Mouse (Mus musculus) intestine, embryonic 16.5 days (tissue): ENCODE data around the gene Zfp488. TPM values are rescaled to one million over a fixed set of nuclear protein-coding genes. Genes with fewer than 3 reads are reported as not detected.
A peak's percentile ranks its signal among the peaks of the same experiment; 100 is the strongest.

Experiments used
- ATAC-seq: fragments of 200-750 bp; cut with Nextera tagmentation; 2 replicates; pipeline ENCODE4 v1.8.0; 2017; ENCODE audit warnings: moderate TSS enrichment, moderate library complexity
- H3K27ac ChIP-seq: fragments of 300-500 bp; sonication (generic); 2 replicates; pipeline ENCODE4 v1.5.1; 2014; ENCODE audit warnings: mild to moderate bottlenecking, low read length
- H3K27me3 ChIP-seq: fragments of 300-500 bp; sonication (generic); replicated peaks from 2 replicates; pipeline ENCODE4 v1.6.1; 2014; ENCODE audit warnings: low read length, control low read depth, mixed read lengths; ENCODE audit not compliant: control insufficient read depth, insufficient read depth
- H3K36me3 ChIP-seq: fragments of 300-500 bp; sonication (generic); 2 replicates; pipeline ENCODE4 v1.6.1; 2014; ENCODE audit warnings: low read length, control low read depth; ENCODE audit not compliant: control insufficient read depth, insufficient read depth
- H3K4me1 ChIP-seq: fragments of 300-500 bp; sonication (generic); 2 replicates; pipeline ENCODE4 v1.6.1; 2014; ENCODE audit warnings: low read length, control low read depth, mixed read lengths; ENCODE audit not compliant: control insufficient read depth, insufficient read depth
- H3K4me2 ChIP-seq: fragments of 300-500 bp; sonication (generic); 2 replicates; pipeline ENCODE4 v1.6.1; 2014; ENCODE audit warnings: low read depth, low read length, control low read depth
- H3K4me3 ChIP-seq: fragments of 300-500 bp; sonication (generic); 2 replicates; pipeline ENCODE4 v1.5.1; 2014; ENCODE audit warnings: mild to moderate bottlenecking, low read length
- H3K9ac ChIP-seq: fragments of 300-500 bp; sonication (generic); 2 replicates; pipeline ENCODE4 v1.6.1; 2014; ENCODE audit warnings: low read depth, low read length
- H3K9me3 ChIP-seq: fragments of 300-500 bp; sonication (generic); 2 replicates; pipeline ENCODE4 v1.6.1; 2016; ENCODE audit warnings: low read length, control low read depth; ENCODE audit not compliant: control insufficient read depth
- WGBS: fragments of 180-500 bp; shearing (Covaris S2); extraction: QIAGEN DNeasy Blood & Tissue Kit; methylation state at CpG from one replicate; pipeline ENCODE4 v1.1.7; 2014; 5-methylcytosine and 5-hydroxymethylcytosine counted together
- polyA plus RNA-seq: library from polyadenylated mRNA; unstranded; fragments of >200 nt; fragmentation: Nextera tagmentation; extraction: Ambion mirVana; gene quantifications from 2 replicates; pipeline ENCODE4 v1.2.1, GENCODE M21; 2015

The Zfp488 gene
- polyA plus RNA-seq, 1 experiment from 2014 or later: 0.12 TPM

DNA sequence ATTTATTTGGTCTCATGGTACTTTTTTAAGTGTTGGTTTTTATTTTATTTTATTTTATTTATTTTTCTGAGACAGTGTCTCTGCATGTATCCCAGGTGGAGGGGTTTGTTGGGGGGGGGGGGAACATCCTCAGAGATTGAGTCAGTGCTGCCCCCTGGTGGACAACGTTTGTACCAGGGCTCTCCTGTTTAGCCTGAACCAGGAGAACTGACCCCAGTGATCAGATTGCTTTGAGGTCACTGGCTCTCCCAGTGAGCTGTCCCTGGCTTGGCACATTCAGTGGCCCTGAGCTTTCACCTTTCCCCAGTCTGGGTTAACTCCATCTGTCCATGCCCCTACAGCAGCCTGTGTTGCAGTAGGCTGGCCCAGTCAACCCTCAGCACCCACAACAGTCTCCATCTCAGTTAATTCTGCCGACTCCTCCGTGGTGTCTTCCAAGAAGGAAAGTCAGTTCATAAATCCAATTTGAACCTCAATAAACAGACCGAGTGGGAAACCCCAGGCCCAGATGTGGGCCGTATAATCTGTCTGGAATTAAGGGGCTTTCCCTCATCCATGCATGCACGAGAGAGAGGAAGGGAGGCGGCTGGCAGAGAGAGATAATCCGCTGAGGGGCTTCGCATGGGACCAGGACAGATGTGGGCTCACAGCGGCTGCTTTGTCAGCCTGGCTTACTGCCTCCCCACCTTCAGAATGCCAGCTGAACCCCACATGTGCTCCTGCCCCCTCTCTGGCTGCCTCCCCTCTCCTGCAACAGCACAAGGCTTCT is 45.4 kb downstream of the Zfp488 start:
- Histone ChIP-seq H3K4me3 (no peak overlapping the region), H3K36me3 (no peaks in the 10 kb centered on the region), H3K4me1 (no peaks in the 10 kb centered on the region), H3K9me3 (no peaks in the 10 kb centered on the region), H3K9ac (no peak overlapping the region), H3K27me3 (peaks cover 10% of the 10 kb centered on the region), H3K27ac (no peak overlapping the region), H3K4me2 (no peak overlapping the region)
- ATAC-seq: no peak
- WGBS: 65% methylated on average over 10 of the region's 10 CpGs

DNA sequence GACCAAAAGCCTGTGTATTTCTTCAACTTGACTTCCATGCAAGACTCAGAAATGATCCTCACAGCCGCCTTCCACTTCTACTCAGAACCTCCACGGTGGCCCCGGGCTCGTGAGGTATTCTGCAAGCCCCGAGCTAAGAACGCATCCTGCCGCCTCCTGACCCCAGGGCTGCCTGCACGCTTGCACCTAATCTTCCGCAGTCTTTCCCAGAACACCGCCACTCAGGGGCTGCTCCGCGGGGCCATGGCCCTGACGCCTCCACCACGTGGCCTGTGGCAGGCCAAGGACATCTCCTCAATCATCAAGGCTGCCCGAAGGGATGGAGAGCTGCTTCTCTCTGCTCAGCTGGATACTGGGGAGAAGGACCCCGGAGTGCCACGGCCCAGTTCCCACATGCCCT is 46.7 kb downstream of the Zfp488 start:
- Histone ChIP-seq H3K4me3 (no peak overlapping the region), H3K36me3 (no peaks in the 10 kb centered on the region), H3K27ac (no peak overlapping the region), H3K9me3 (no peaks in the 10 kb centered on the region), H3K4me1 (no peaks in the 10 kb centered on the region), H3K4me2 (no peak overlapping the region), H3K27me3 (peaks cover 10% of the 10 kb centered on the region), H3K9ac (no peak overlapping the region)
- WGBS: 51% methylated on average over 17 of the region's 17 CpGs
- no peak for ATAC-seq

DNA sequence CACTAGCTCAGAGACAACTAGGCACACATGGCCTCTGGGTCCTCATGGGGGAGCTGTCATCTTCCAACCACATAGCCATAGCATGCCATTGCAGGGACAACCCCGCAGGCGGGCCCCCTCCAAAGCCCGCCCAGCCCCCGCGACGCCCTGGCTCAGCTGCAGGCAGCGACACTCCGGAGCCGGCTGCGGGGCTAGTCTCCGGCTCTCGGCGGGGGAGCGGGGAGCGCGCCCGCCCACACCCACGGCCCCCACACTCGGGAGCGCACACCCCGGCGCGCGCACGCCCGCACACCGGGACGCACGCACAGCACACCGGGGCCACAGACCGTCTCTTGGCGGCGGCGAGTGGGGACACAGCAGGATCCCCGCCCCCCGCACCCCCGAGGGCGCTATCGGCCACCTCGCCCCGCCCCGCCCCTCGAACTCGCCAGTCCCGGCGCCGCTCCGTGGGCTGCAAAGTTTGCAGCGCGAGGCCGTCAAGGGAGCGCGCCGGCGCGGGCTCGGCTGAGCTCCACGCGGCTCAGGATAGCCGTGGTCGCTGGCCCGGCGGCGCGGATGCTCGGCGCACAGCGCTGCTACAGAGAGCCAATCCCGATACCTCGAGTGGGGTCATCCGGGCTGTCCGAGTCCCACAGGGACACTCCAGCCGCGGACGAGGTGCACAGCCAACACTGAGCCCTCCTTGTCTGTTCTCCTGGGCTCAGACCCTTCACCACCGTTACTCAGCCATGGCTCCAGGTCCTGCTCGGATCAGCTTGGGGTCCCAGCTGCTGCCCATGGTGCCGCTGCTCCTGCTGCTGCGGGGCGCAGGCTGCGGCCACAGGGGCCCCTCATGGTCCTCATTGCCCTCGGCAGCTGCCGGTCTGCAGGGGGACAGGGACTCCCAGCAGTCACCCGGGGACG is 55.1 kb downstream of the Zfp488 start, which contains the start of gene Gdf10:
Gene Gdf10 (plus strand): TSS at position 420 of the 903 bp plus-strand sequence.
- H3K36me3 ChIP-seq: no peaks in the 10 kb centered on the region
- ATAC-seq: peak; percentile 71
- WGBS: under 1% methylated on average over 81 of the region's 85 CpGs
- H3K9ac ChIP-seq: peak within 1 kb of the TSS; percentile 59
- 0 out of 2 replicates have a peak within 1 kb of the TSS, but pooled peaks have one; percentile 10 for H3K27ac ChIP-seq
- H3K4me1 ChIP-seq: 0 out of 2 replicates have a peak, but pooled peaks cover 3% of the 10 kb centered on the region
- peaks cover 27% of the 10 kb centered on the region for H3K27me3 ChIP-seq
- peak within 1 kb of the TSS; percentile 95 for H3K4me2 ChIP-seq
- H3K4me3 ChIP-seq: peak within 1 kb of the TSS; percentile 57
- H3K9me3 ChIP-seq: no peaks in the 10 kb centered on the region

- Histone ChIP-seq H3K9me3 (no peaks in the 10 kb centered on the region), H3K4me3 (peak overlapping the region; percentile 57), H3K9ac (no peak overlapping the region; the same call in 1 of the 2 replicates), H3K27me3 (peaks cover 27% of the 10 kb centered on the region), H3K4me2 (peak overlapping the region; percentile 95), H3K4me1 (0 out of 2 replicates have a peak, but pooled peaks cover 3% of the 10 kb centered on the region), H3K36me3 (no peaks in the 10 kb centered on the region), H3K27ac (no peak overlapping the region)
- WGBS: 20% methylated on average over 8 of the region's 8 CpGs
- ATAC-seq: no peak
Measured at GRCm38 (mm10) chr14:33922771-33923167, 55.8 kb downstream of the Zfp488 start.

DNA sequence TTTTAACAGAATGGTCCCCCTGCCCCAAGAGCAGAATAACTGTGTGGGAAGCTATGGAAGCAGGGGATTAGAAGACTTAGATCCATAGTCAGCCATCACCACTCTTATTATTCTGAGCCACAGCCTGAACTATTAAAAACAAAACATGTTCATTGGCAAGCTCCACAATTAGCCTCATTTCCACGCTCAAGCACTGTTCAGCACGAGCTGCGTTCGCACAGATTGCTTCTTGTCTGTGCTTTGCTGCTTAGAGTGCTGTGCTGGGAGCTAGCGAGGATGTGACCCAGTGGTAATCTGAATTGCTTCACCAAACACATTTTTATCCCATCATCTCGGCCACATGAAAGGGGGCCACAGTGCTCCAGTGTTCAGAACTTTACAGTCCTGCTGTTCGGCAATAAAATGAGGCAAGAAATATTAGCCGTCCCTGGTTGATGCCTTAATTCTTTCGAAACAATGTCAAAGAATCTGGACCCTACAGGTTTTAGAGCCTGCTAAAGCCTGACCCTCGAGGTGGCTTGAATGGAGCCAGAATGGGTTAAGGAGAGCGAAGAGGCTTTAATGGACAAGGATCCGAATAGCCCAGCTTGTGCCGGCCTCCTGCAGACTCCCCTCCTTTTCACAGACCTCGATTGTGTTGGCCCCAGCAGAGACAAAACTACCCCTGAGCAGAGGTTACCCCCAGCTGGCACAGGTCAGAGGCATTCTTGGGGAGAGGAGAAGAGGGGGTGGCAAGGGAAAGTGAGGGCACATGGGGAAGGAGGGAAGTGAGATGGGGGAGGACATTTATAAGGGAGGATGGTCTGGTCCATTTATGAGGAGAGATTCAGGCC is 57.6 kb downstream of the Zfp488 start:
- Histone ChIP-seq H3K36me3 (no peaks in the 10 kb centered on the region), H3K4me2 (no peak overlapping the region), H3K4me1 (0 out of 2 replicates have a peak, but pooled peaks cover 3% of the 10 kb centered on the region), H3K4me3 (no peak overlapping the region), H3K27ac (no peak overlapping the region), H3K9ac (no peak overlapping the region), H3K27me3 (peaks cover 27% of the 10 kb centered on the region), H3K9me3 (no peaks in the 10 kb centered on the region)
- ATAC-seq: no peak
- 50% methylated on average over 14 of the region's 14 CpGs for WGBS

Other genes with a start within 250 kb of the Zfp488 start
- 6.6 and 6.9 TPM in 2 replicates for gene Gdf10, start 55.2 kb downstream of the Zfp488 start, polyA plus RNA-seq
- gene Gdf2, start 37.7 kb downstream of the Zfp488 start, polyA plus RNA-seq: 0.11 and 0.34 TPM in 2 replicates
- gene Rbp3, start 24.8 kb downstream of the Zfp488 start, polyA plus RNA-seq: not detected in 2 replicates
- not detected in 2 replicates for gene Gm30083, start 36.4 kb upstream of the Zfp488 start, polyA plus RNA-seq
- not detected in 2 replicates for gene Gm5460, start 38.0 kb upstream of the Zfp488 start, polyA plus RNA-seq
- gene Antxrl, start 73.9 kb upstream of the Zfp488 start, polyA plus RNA-seq: not detected in 2 replicates
- gene Anxa8, start 107.2 kb upstream of the Zfp488 start, polyA plus RNA-seq: 5.7 and 6.7 TPM in 2 replicates
- 0.24 and 0.98 TPM in 2 replicates for gene A630023A22Rik, start 124.0 kb upstream of the Zfp488 start, polyA plus RNA-seq
- 0.42 and 0.48 TPM in 2 replicates for gene Npy4r, start 173.7 kb upstream of the Zfp488 start, polyA plus RNA-seq
- gene Gprin2, start 222.9 kb upstream of the Zfp488 start, polyA plus RNA-seq: 0.26 and 0.27 TPM in 2 replicates
- gene Syt15, start 240.8 kb upstream of the Zfp488 start, polyA plus RNA-seq: 0.86 and 1.2 TPM in 2 replicates